Mouse (Mus musculus) ES-E14 (cell line): ENCODE results near the gene Ptprg. TPM values are rescaled to one million over a fixed set of nuclear protein-coding genes. Genes with fewer than 3 reads are reported as not detected.

ENCODE experiments used
- DNase-seq: peaks from one replicate; pipeline ENCODE4 v3.0.0-alpha.2; 2013; ENCODE audit warnings: low read depth, low spot score
- H3K27ac ChIP-seq: 2 replicates; pipeline ENCODE4 v1.5.1; 2012; ENCODE audit warnings: low read depth, mild to moderate bottlenecking, low read length, moderate library complexity, mixed read lengths; ENCODE audit not compliant: poor library complexity, insufficient read depth, severe bottlenecking
- H3K36me3 ChIP-seq: 2 replicates; pipeline ENCODE4 v1.6.1; 2012; ENCODE audit warnings: mild to moderate bottlenecking, low read length, moderate library complexity, mixed read lengths; ENCODE audit not compliant: control insufficient read depth, poor library complexity, insufficient read depth, severe bottlenecking
- H3K4me1 ChIP-seq, 2 experiments: fragments of 150-350 bp in 1 of 2; sonication (generic) in 1 of 2; 2 replicates each; pipeline ENCODE4 v1.6.1; 2012; ENCODE audit warnings: low read length in 2 of 2, mild to moderate bottlenecking in 1 of 2, mixed read lengths in 1 of 2; ENCODE audit not compliant: control insufficient read depth in 2 of 2, insufficient read depth in 2 of 2, poor library complexity in 1 of 2
- H3K4me3 ChIP-seq, 2 experiments: fragments of 150-350 bp in 1 of 2; sonication (generic) in 1 of 2; 2 replicates each; pipeline ENCODE4 v1.5.1; 2012; ENCODE audit warnings: low read length in 2 of 2, low read depth in 1 of 2, mild to moderate bottlenecking in 1 of 2, mixed read lengths in 1 of 2; ENCODE audit not compliant: insufficient read depth in 1 of 2, poor library complexity in 1 of 2, severe bottlenecking in 1 of 2
- H3K9ac ChIP-seq: 2 replicates; pipeline ENCODE4 v1.6.1; 2012; ENCODE audit warnings: low read depth, mild to moderate bottlenecking, low read length, mixed read lengths; ENCODE audit not compliant: poor library complexity, insufficient read depth, severe bottlenecking
- H3K9me3 ChIP-seq: fragments of 150-350 bp; sonication (generic); 2 replicates; pipeline ENCODE4 v1.6.1; 2012; ENCODE audit warnings: low read depth, mild to moderate bottlenecking, low read length; ENCODE audit not compliant: control insufficient read depth, insufficient read depth
- CHD2 ChIP-seq: IDR thresholded peaks from 2 replicates; pipeline ENCODE4 v1.6.1; 2014; ENCODE audit warnings: mild to moderate bottlenecking, low read depth, low read length, inconsistent platforms
- HCFC1 ChIP-seq: IDR thresholded peaks from 2 replicates; pipeline ENCODE4 v1.6.1; 2012; ENCODE audit warnings: low read length, inconsistent platforms, borderline replicate concordance; ENCODE audit not compliant: insufficient read depth
- MAFK ChIP-seq: IDR thresholded peaks from 2 replicates; pipeline ENCODE4 v1.6.1; 2014; ENCODE audit warnings: mild to moderate bottlenecking, low read depth, low read length, inconsistent platforms; ENCODE audit not compliant: insufficient read depth
- ZC3H11A ChIP-seq: IDR thresholded peaks from 2 replicates; pipeline ENCODE4 v1.6.1; 2012; ENCODE audit warnings: low read depth, mild to moderate bottlenecking, inconsistent platforms, low read length, borderline replicate concordance
- ZNF384 ChIP-seq: IDR thresholded peaks from 2 replicates; pipeline ENCODE4 v1.6.1; 2012; ENCODE audit warnings: low read depth, low read length, inconsistent platforms
- in situ Hi-C, 2 experiments: fragments of 600-800 bp; cut with MboI; formaldehyde crosslinking; loops; one replicate each; pipeline ENCODE4 v1.15.1; 2025; ENCODE audit warnings: low sequenced_read_pairs in 2 of 2, inconsistent platforms in 1 of 2; ENCODE audit not compliant: unreplicated experiment in 2 of 2
- total RNA-seq: library from RNA; depleted of rRNA; stranded (reverse); fragments of 300-350 nt; gene quantifications from 2 replicates; pipeline ENCODE4 v1.2.3, GENCODE M21; 2012

Gene Ptprg
- total RNA-seq, 1 experiment = 59.8 TPM

DNA sequence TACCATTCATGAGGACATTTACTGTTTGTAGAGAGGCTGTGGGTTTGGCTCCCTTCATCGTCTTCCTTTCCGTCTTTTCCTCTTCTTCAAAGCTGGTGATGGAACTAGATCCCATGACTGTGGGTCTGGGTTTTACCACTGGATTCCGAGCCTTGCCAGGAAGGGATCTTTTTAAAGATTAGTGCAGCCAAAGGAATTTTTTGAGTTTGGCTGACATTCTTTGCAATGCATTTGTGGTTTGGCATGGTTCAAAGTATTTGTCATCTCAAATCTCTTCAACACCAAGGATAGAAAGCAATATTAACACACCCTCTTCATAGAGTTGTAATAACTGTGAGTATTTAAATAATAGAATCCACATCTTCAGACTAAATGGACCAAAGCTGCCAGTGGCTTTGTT lies 59.8 kb downstream of the Ptprg start:
- TF ChIP-seq ZC3H11A = no peak
- no peak for TF ChIP-seq MAFK
- TF ChIP-seq CHD2 = no peak
- TF ChIP-seq ZNF384 = no peak
- no peak for TF ChIP-seq HCFC1
- in situ Hi-C loops = no loop called here
- no peaks in the 10 kb centered on the region for H3K9me3 ChIP-seq
- no peak overlapping the region for H3K9ac ChIP-seq
- DNase-seq = no peak
- H3K36me3 ChIP-seq = peaks cover 2% of the 10 kb centered on the region; the same call in 1 of the 2 replicates
- no peak overlapping the region for H3K27ac ChIP-seq
- H3K4me3 ChIP-seq = no peak overlapping the region
- no peaks in the 10 kb centered on the region for H3K4me1 ChIP-seq

DNA sequence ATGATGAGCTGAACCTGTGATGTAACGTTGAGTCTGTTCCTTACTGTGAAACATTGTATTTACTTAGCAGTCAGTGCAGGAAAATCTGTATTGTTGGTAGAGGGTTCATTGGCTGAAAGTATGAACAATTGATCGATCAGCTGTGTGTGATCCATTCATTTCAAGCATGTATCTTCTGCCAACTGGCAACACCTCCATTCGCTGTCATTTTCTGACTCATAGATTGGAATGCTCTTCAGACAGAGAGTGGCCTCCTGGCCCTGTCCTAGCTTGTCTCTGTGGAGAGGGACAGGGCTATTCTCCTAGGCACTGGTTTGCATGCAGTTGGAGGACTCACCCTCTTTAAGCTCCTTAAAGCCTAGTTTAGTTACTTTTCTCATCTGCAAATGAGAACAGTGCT lies 62.4 kb downstream of the Ptprg start:
- H3K4me3 ChIP-seq = no peak overlapping the region
- no peaks in the 10 kb centered on the region for H3K9me3 ChIP-seq
- TF ChIP-seq CHD2 = no peak
- no peak for TF ChIP-seq ZNF384
- no peak for TF ChIP-seq HCFC1
- no peak for TF ChIP-seq ZC3H11A
- TF ChIP-seq MAFK = no peak
- in situ Hi-C loops = no loop called here
- H3K4me1 ChIP-seq = no peaks in the 10 kb centered on the region
- H3K36me3 ChIP-seq = peaks cover 2% of the 10 kb centered on the region; the same call in 1 of the 2 replicates
- no peak overlapping the region for H3K27ac ChIP-seq
- DNase-seq = no peak
- H3K9ac ChIP-seq = no peak overlapping the region

GRCm38 (mm10) chr14:11617362-11617761 lies 64.0 kb downstream of the Ptprg start:
- H3K4me1 ChIP-seq = no peaks in the 10 kb centered on the region
- in situ Hi-C loops = no loop called here

DNA sequence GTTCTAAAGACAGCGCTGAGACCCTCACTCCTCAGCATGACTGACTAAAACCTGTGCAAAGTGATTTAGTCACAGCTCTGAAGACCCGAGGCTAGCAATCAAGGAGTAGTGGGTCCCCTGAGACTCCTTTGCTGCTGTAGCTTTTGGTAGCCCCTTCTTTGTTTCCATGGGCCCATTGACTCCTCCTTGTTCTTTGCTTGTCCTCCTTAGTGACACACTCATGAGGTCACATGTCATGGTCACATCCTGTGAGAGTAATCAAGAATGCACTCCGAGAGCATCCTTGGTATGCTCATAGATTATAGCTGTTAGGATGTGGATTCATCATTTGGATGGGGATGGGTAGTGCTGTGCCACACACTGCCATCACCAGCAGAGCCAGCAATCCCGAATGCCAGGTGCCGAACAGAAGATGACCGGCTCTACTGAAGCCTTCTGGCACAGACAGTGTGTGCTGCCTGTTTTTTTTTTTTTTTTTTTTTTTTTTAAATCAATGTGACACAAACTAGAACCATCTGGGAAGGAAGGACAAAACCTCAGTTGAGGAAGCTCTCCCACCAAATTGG lies 64.9 kb downstream of the Ptprg start:
- H3K9me3 ChIP-seq = no peaks in the 10 kb centered on the region
- H3K4me3 ChIP-seq = no peak overlapping the region
- H3K36me3 ChIP-seq = peaks cover 2% of the 10 kb centered on the region; the same call in 1 of the 2 replicates
- H3K9ac ChIP-seq = no peak overlapping the region
- H3K4me1 ChIP-seq = no peaks in the 10 kb centered on the region
- in situ Hi-C loops = no loop called here
- H3K27ac ChIP-seq = no peak overlapping the region
- TF ChIP-seq ZNF384 (0 out of 2 replicates have a peak, but pooled peaks have one; percentile 26), HCFC1 (no peak)
- no peak for DNase-seq

More at GRCm38 (mm10) chr14:11617362-11617761, 64.0 kb downstream of the Ptprg start:
- Histone ChIP-seq H3K27ac (no peak overlapping the region), H3K36me3 (peaks cover 2% of the 10 kb centered on the region; the same call in 1 of the 2 replicates), H3K4me3 (no peak overlapping the region), H3K9ac (no peak overlapping the region), H3K9me3 (no peaks in the 10 kb centered on the region)
- DNase-seq = no peak
- no peak for TF ChIP-seq HCFC1
- TF ChIP-seq MAFK = no peak
- no peak for TF ChIP-seq ZC3H11A
- no peak for TF ChIP-seq CHD2
- no peak for TF ChIP-seq ZNF384

GRCm38 (mm10) chr14:11619606-11620005 lies 66.3 kb downstream of the Ptprg start:
- in situ Hi-C loops = no loop called here
- no peaks in the 10 kb centered on the region for H3K9me3 ChIP-seq
- TF ChIP-seq ZC3H11A (no peak), HCFC1 (no peak), CHD2 (no peak), ZNF384 (no peak), MAFK (no peak)
- H3K4me3 ChIP-seq = no peak overlapping the region
- no peak overlapping the region for H3K9ac ChIP-seq
- peaks cover 2% of the 10 kb centered on the region; the same call in 1 of the 2 replicates for H3K36me3 ChIP-seq
- peaks cover 2 to 6% of the 10 kb centered on the region in 2 experiments; a peak in 2 of 4 replicates for H3K4me1 ChIP-seq
- H3K27ac ChIP-seq = no peak overlapping the region
- DNase-seq = no peak
